Mouse (Mus musculus) small intestine, adult 2 months (tissue): ENCODE results near the gene Trim67.

Experiments used
- CTCF ChIP-seq: fragments of 200-500 bp; IDR thresholded peaks from 2 replicates; pipeline ENCODE4 v1.5.1; 2012; ENCODE audit warnings: low read depth, mild to moderate bottlenecking, control low read depth, inconsistent platforms, low read length, moderate library complexity, mixed read lengths; ENCODE audit not compliant: insufficient replicate concordance, insufficient read length; ENCODE audit errors: extremely low read depth
- POLR2A ChIP-seq: fragments of 200-500 bp; IDR thresholded peaks from 2 replicates; pipeline ENCODE4 v1.6.1; 2012; ENCODE audit warnings: low read depth, mild to moderate bottlenecking, control low read depth, inconsistent platforms, low read length, moderate library complexity

GRCm38 (mm10) chr8:124836273-124836672, 43.4 kb downstream of the Trim67 start:
- TF ChIP-seq CTCF: no peak
- no peak for TF ChIP-seq POLR2A
